Mouse (Mus musculus): Measurements from ENCODE around the gene Insr.
"Not testable (repeated sequence)": the region's sequence is repeated elsewhere in the genome, so short reads cannot be mapped to it uniquely, and the experiment has no call there.

Insr gene

DNA sequence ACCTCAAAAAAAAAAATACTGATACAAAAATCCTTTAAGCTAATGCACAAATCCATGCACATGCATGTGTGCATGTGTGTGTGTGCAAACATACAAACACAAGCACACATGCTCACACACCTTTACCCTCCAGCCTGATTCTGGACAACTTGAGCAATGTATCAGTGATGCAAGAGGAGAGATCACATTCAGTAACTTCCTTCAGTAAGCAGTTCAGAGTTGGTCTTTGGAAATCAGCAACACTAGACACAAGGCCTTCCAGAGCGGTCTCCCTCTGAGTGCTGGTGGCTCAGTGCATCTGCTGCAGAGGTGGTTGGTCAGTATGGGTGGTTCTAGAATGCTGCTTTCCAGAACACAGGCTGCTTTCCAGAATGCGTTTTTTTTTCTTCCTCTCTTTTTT is 46.8 kb downstream of the Insr start:
- no peak for DNase-seq (ENCODE audit: low read depth, low spot score)

DNA sequence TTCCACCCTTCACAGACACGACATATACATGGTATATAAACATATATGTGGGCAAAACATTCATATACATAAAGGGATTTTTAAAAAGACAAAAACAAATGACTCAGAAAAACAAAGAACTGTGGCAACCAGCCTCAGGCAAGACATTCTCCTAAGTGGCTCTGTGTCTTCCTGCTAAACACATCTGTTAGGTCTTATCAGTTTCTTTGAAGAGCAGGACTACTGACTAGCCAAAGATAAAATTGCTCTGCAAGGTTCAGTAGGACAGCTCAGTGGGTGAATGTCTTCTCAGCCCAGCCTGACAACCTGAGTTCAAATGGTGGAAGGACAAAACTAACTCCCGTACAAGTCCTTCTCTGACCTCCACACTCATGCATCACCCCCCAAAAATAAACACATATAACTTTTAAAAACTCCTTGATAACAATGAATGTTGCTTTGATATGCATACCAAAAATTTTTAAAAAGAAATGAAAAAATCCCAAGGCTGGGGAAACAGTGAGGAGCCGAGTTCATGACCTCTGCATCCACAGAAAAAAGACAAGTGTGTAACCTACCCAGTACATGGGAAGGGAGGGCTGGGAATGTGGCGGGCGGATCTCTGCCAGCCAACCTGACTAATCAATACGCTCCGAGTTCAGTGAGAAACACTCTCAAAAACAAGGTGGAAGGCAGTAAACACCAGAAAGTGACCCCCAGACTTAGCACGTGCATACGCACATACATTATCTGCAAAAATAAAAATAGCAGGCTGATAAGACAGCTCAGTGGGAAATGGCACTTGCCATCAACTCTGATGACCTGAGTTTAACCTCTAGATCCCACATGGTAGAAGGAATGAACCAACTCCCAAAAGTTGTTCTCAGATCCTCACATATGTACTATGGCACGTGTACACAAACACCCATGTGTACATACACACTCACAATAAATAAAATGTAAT is 49.0 kb downstream of the Insr start:
- no peak for DNase-seq (ENCODE audit: low read depth, low spot score)

DNA sequence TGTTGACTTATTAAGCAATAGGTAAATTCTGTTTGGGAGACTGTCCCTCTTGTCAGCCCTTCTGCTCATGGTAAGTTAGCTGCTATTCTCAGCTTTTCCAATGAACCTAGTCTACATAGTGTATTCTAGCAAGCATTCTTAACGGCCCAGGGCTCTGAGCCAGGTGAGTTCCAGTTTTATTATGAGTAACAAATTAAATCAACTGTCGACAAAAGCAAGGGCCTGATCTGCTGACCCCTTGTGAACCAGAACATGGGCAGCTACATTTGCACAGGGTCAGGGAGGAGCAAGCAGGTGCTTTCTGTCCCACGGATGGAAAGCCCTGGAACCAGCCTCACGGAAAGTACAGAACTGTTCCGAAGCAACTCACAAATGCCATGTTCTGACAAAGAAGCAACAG is 52.0 kb downstream of the Insr start:
- DNase-seq (ENCODE audit: low read depth, low spot score): no peak

DNA sequence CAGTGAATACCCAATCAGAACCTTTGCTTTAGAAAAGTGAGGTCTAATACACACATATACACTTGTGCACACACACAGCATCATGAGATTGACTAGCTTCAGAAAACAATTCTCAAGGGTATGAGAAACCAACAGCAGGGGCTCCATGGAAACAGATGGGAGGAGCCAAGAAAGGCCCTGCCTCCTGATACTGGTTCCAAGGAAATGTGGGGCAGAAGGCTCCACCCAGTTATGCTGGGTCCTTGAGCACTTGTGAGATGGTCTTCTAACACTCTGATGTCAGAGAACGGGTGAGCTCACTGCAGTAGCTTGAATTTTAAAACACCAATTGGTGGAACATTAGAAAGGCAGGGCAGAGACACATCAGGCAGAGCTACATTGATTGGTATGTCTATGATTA is 53.7 kb downstream of the Insr start:
- no peak for DNase-seq (ENCODE audit: low read depth, low spot score)

DNA sequence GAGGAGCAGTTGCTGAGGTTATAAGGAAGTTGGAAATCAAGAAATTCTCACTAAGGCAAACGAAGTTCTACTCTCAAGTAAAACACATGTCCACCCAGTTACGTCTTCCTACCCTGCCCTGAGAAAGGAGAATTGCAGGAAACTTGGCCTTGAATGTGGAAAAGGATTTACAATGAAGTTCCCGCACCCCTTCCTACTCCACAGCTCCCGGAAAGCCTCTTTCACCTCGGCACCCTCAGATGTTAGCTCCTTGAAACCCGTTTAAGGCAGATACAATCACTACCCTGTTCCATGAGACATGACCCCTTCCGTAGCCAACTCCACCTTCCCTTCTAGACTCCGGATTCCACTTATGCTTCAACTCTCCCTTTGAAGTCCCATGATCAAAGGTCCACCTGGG is 54.2 kb downstream of the Insr start:
- no peak for DNase-seq (ENCODE audit: low read depth, low spot score)

DNA sequence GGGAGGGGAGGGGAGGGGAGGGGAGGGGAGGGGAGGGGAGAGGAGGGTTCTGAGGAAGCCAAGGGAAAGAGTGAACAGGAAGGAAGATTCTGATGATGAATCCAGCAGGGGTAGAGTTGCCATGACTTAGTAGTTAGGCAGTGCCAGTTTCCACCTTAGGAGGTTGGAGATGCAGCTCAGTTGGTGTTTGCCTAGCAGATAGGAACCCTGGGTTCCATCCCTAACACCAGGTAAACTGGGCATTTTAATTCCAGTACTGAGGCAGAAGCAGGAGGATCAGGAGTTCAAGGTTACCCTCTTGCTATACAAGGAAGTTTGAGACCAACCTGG is 56.8 kb downstream of the Insr start:
- no peak for DNase-seq (ENCODE audit: low read depth, low spot score)

DNA sequence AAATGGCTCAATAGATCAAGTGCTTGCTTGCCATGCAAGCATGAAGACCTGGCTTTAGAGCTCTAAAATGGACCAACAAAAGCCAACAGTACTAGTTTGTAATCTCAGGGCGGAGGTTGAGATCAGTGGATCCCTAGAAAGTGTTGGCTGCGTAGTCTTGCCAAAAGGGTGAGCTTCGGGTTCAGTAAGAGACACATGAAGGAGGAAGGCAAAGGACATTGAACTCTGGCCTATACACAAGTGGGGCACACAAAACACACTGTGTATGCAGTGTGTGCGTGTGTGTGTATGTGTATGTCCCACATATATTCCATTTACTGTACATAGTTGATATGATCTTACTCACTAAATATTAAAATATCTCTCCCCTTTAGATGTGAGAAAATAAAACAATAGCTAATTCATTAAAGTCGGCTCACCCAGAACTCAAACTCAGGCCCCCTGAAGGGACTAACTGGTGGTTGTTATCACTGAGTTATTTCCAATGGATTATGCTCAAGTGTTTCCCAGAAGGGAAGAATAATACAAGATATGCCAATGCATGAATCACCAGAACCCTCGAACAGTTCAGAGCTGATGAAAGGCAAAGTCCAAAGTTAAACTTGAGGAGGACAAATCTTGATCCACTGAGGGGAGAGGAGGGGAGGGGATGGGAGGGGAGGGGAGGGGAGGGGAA is 57.3 kb downstream of the Insr start:
- no peak for DNase-seq (ENCODE audit: low read depth, low spot score)

DNA sequence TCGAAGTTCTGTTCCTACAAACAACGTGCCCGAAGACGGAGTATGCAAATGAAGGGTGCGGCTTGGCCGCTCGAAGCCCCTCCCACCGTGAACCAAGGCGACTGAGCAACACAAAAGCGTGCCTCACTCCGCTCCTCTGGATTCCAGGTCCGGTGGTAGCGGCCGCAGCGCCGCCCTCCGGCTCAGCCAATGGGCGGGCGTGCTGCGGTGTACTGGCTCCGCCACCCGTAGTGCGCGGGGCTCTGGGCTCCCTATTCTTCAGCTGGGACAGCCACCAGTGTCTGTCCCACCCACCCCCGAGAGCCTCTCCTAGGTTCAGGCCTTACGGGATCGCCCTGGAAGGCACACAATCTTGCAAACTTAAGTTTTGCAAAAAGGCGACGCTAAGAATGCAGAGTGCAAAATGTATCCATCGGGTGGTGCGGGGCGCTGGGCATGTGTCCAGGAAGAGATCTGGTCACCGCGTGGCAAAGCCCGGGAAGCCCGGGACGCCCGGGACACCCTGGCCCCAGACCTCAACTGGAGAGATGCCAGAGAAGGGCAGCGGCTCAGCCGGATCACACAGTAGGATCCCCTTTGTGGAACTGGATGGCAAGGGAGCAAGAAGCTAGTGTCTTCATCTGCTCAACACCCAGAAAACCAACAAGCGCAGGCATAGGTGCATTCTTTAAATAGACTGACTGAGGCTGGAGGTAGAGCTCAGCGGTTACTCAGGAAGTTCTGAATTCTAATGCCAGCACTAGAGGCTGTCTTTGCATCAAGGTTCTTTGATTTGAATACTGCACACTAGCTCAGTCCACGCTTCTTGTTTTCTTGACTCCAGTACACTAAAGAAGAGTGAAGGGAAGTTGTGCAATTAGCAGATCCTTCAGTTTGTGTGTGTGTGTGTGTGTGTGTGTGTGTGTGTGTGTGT is 58.1 kb downstream of the Insr start:
- DNase-seq (ENCODE audit: low read depth, low spot score): peak; percentile 96

DNA sequence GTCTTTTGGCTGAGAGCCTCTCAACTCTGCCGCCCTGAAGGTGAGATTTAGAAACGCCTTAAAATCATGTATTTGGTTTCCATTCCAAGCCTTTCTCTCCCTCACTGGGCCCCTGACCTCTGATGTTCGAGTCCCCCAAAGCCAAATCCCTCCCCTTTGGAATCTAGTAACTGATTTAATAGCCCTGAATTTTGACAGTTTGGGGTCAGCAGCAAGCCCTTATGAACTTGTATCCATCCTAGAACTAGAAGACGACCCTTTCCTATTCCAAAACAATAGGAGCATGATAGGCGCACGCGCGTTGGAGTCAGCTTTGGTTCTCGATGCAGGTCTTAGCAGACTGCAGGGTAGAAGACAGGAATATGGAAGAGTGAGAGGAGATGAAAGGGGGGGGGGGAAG is 58.9 kb downstream of the Insr start:
- DNase-seq (ENCODE audit: low read depth, low spot score): peak; percentile 31

DNA sequence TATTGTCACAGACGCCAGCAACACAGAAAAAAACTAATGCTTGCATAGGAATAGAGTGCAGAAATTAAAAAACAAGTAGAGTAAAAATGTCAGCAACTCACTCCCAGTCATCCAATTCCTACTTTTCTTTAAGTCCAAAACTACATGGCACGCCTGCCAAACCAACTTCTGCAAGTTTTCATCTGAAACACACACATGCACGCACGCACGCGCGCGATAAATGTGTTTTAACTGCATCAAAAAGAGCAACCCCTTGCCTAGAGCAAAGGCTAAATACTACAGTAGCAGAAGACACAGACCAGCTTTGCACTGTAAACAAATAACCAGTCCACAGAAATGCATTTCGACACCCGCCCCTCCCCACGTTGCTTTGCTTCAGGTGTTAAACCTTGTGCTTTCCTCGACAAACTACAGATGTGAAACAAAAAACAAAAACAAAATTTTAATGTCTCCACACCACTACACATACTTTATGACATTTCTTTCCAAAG is 59.5 kb downstream of the Insr start:
- no peak for DNase-seq (ENCODE audit: low read depth, low spot score)

DNA sequence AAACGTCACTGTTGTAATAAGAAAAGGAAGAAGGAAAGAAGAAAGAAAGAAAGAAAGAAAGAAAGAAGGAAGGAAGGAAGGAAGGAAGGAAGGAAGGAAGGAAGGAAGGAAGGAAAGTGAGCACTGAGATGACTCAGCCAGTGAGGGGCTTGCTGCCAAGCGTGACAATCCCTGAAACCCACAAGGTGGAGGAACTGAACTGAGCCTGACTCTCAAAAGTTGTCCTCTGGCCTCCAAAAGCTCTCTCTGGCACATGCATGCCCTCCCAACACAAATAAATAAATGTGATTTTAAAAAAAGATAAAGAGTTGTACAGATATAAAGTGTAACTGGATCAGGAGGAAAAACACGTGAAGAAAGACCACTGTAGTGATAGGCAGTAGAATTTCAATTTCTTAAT is 60.2 kb downstream of the Insr start:
- DNase-seq (ENCODE audit: low read depth, low spot score): no peak

DNA sequence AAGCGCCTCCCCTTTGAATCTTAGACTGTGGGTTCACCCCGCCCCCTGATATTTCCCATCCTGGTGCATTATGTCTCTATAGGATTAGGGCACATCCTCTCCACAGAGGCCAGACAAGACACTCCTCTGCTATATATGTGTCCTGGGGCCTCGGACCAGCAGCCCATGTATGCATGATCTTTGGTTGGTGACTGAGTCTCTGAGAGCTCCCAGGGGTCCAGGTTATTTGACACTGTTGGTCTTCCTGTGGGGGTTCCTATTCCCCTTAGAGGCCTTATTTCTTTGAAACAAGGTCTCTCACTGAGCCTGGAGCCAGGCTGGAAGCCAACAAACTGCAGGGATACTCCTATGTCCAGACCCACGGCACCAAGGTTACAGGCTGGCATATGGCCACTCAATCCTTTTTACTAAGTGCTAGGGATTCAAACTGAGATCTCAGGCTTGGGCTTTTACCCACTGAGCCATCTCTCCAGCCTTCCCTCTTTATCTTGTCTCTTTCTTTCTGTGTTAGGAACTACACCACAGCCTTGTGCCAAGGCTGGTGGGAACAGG is 62.8 kb downstream of the Insr start:
- DNase-seq (ENCODE audit: low read depth, low spot score): no peak

DNA sequence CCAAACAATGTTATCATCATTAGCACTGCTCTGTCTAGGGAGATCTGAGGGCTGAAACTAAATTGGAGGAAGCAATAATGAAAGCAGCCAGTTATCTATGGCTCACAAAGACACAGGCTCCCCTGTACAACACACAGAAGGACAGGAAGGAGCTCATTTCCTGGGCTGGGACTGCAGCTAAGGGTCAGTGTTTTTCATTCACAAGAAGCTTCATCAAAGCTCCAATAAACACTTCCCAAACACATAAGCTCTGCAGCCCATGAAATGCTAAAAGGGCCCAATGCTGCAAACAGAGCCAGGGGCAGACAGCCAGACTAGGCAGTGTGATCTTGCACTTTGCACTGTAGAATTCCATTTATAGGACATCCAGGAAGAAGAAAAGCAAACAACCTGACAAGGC is 63.9 kb downstream of the Insr start:
- peak; percentile 24 for DNase-seq (ENCODE audit: low read depth, low spot score)

DNA sequence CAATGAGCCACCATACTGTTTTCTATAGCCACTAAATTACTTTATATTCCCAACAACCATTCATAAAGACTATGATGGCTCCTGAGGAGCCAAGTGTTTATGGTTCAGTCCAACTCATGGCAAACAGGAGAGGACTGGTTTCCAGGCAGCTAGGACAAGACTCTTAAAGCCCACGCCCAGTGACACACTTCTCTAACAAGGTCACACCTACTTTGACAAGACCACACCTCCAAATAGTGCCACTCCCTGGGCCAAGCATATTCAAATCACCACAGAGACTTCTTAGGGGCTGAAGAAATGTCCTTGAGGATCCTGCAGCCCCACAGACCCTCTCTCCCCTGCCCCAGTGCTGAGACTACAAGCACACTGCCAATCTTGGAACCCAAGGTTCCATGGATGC is 64.8 kb downstream of the Insr start:
- no peak for DNase-seq (ENCODE audit: low read depth, low spot score)

DNA sequence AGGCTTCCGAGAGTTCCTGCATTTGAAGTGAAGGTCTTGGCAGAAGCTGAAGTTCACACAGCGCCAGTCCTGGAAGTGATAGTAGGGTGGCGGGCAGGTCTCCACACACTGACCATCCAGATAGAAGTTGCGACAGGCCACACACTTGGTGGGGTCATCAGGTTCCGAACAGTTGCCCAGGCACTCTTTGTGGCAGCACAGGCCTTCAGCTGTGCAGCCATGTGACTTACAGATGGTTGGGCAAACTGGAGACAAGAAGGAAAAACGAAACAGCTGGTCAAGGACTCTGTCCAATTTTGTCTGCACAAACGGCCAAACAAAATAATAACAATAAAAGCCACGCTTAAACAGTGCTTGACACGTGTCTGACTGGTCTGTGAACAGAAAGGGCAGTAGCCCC is 68.0 kb downstream of the Insr start:
- DNase-seq (ENCODE audit: low read depth, low spot score): no peak

DNA sequence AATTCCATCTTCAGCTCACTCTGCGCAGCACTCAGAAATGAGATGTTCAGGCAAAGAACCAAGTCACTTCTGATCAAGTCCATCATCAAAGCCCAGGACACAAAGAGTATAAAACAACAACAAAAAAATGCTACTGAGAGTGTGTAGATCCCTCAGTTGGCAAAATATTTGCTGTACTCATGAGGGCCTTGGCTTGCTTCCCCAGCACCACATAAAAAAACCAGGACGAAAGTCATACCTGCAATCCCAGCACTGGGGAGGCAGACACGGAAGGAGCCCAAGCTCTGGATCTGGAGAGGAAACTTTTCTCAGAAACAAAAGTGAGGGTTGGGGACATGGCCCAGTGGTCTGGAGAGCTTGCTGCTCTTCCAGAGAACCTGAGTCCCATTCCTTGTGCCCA is 69.5 kb downstream of the Insr start:
- DNase-seq (ENCODE audit: low read depth, low spot score): no peak

DNA sequence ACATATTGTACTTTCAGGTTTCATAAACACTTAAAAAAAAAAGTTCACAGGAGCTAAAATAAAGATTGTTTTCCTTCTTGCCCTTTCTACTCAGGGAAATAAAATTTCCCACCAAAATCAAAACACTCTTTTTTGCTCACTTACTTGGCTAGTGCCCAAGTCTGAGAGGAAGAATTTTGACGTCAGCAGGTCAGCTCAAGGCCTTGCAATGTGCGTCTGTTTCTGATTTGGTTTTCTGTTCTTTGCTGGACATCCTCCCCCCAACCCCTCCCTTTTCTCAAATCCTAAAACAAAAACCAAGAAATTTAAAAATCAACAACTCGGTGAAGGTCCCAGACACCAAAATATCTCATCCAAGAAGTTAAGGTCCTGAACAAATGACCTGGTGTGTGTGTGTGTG is 70.1 kb downstream of the Insr start:
- DNase-seq (ENCODE audit: low read depth, low spot score): peak; percentile 19

DNA sequence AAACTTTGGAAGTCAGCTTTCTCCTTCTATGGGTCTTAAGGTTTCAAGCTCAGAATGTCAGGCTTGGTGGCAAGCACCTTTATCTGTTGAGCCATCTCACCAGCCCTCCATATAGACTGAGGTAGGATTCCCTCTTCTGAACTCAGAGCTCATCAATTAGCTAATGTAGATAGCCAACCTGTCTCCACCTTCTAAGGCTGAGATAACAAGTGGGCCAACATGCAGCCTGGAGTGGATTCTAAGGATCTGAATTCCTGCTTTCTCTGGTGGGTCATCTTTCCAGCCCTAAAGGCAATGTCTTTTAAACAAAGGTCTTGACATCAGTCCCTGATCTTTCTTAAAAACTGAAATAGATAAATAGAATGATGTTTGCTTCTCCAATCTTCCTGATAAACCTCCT is 70.7 kb downstream of the Insr start:
- no peak for DNase-seq (ENCODE audit: low read depth, low spot score)

DNA sequence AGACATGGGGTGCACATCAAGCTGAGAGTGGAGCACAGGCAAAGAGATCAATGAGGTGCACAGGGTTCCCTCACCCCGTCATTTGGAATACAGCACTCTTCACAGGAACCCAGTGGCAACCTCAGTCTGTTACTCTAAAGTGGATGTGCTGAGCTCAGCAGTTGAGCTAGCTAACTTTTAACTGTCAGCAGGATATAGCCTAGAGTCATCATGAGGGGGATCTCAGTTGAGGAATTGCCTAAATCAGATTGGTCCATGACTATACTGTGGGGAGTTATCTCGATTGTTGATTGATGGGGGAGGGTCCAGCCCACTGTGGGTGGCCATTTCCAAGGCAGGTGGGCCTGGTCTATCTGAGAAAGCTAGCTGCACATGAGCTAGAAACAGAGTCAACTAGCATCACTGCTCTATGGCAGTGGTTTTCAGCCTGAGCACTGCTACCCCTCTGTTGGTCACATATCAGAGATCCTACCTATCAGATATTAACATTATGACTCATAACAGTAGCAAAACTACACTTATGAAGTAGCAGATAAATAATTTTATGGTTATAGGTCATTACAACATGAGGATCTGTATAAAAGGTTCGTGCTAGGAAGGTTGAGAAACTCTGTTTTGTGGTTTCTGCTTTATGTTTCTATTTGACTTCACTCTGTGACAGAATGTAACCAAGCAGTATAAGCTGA is 74.5 kb downstream of the Insr start:
- DNase-seq (ENCODE audit: low read depth, low spot score): no peak

DNA sequence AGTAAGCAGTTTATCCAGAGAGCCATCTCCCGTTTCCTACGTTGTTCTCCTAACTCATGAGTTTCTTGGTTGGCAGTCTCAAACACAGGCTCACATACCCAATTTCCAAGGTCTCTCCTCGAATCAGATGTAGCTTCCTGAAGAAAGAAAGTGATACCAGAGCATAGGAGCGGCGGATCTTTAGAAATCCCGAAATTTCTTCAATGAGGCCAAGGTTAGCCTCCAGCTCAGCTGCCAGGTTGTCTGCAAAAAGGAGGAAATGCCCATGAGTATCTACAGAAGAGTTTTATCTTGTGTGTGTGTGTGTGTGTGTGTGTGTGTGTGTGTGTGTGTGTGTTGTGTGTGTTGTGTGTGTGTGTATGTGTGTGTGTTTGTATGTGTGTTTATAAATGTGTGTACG is 76.6 kb downstream of the Insr start:
- DNase-seq (ENCODE audit: low read depth, low spot score): no peak

DNA sequence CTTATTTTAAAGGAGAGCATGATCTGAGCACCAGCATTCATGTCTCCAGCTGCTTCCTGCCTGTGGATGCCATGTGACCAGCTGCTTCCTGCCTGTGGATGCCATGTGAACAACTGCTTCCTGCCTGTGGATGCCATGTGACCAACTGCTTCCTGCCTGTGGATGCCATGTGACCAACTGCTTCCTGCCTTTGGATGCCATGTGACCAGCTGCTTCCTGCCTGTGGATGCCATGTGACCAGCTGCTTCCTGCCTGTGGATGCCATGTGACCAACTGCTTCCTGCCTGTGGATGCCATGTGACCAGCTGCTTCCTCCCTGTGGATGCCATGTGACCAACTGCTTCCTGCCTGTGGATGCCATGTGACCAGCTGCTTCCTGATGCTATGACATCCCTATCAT is 85.1 kb downstream of the Insr start:
- not testable (repeated sequence) for DNase-seq (ENCODE audit: low read depth, low spot score)
